Mouse (Mus musculus) MEL (cell line): ENCODE measurements around the gene Xylb. TPM values are rescaled to one million over a fixed set of nuclear protein-coding genes. Genes with fewer than 3 reads are reported as not detected.

Experiments
- DNase-seq: peaks from one replicate; pipeline ENCODE4 v3.0.0; 2011; ENCODE audit warnings: low read depth, low spot score
- H3K27ac ChIP-seq: 2 replicates; pipeline ENCODE4 v1.5.1; 2012; ENCODE audit warnings: low read depth, mild to moderate bottlenecking, control low read depth, low read length, moderate library complexity; ENCODE audit not compliant: control insufficient read depth
- H3K27me3 ChIP-seq, 2 experiments: fragments of 150-350 bp in 1 of 2; sonication (generic) in 1 of 2; 2 replicates each; pipeline ENCODE4 v1.6.1; 2012; ENCODE audit warnings: low read length in 2 of 2, mild to moderate bottlenecking in 2 of 2, improper control_type of control experiment in 1 of 2, moderate library complexity in 1 of 2; ENCODE audit not compliant: insufficient read depth in 2 of 2, control insufficient read depth in 1 of 2
- H3K36me3 ChIP-seq, 2 experiments: 2 replicates each; pipeline ENCODE4 v1.6.1; 2012 to 2014; ENCODE audit warnings: low read length in 2 of 2, improper control_type of control experiment in 1 of 2, inconsistent platforms in 1 of 2, mild to moderate bottlenecking in 1 of 2; ENCODE audit not compliant: insufficient read depth in 2 of 2, control insufficient read depth in 1 of 2
- H3K4me1 ChIP-seq, 2 experiments: fragments of 150-350 bp in 1 of 2; sonication (generic) in 1 of 2; 2 replicates each; pipeline ENCODE4 v1.6.1; 2012; ENCODE audit warnings: low read length in 2 of 2, improper control_type of control experiment in 1 of 2, mild to moderate bottlenecking in 1 of 2; ENCODE audit not compliant: insufficient read depth in 2 of 2, control insufficient read depth in 1 of 2
- H3K4me3 ChIP-seq, 2 experiments: fragments of 150-350 bp in 1 of 2; sonication (generic) in 1 of 2; 2 replicates each; pipeline ENCODE4 v1.5.1; 2012; ENCODE audit warnings: low read depth in 2 of 2, low read length in 2 of 2, mild to moderate bottlenecking in 2 of 2, moderate library complexity in 2 of 2, control low read depth in 1 of 2, improper control_type of control experiment in 1 of 2; ENCODE audit not compliant: control insufficient read depth in 1 of 2, insufficient read depth in 1 of 2
- H3K79me2 ChIP-seq: 2 replicates; pipeline ENCODE4 v1.6.1; 2012; ENCODE audit warnings: mild to moderate bottlenecking, low read length, moderate library complexity; ENCODE audit not compliant: control insufficient read depth, poor library complexity, insufficient read depth
- H3K9ac ChIP-seq: 2 replicates; pipeline ENCODE4 v1.6.1; 2012; ENCODE audit warnings: low read depth, mild to moderate bottlenecking, control low read depth, low read length, moderate library complexity; ENCODE audit not compliant: control insufficient read depth, poor library complexity, severe bottlenecking
- H3K9me3 ChIP-seq: fragments of 150-350 bp; sonication (generic); replicated peaks from 2 replicates; pipeline ENCODE4 v1.6.1; 2012; ENCODE audit warnings: mild to moderate bottlenecking, low read length, improper control_type of control experiment, moderate library complexity; ENCODE audit not compliant: insufficient read depth
- CHD1 ChIP-seq: IDR thresholded peaks from 2 replicates; pipeline ENCODE4 v1.6.1; 2012; ENCODE audit warnings: low read depth, mild to moderate bottlenecking, inconsistent platforms, low read length, improper control_type of control experiment
- CHD2 ChIP-seq: IDR thresholded peaks from 2 replicates; pipeline ENCODE4 v1.6.1; 2011; ENCODE audit warnings: low read length, improper control_type of control experiment
- CTCF ChIP-seq, 3 experiments: IDR thresholded peaks in 2 of 3; conservative IDR thresholded peaks in 1 of 3; 2 replicates each; pipeline ENCODE4 v1.5.1; 2011 to 2012; ENCODE audit warnings: low read length in 3 of 3, low read depth in 2 of 3, mild to moderate bottlenecking in 2 of 3, improper control_type of control experiment in 1 of 3, inconsistent platforms in 1 of 3, mixed read lengths in 1 of 3, moderate library complexity in 1 of 3; ENCODE audit not compliant: control insufficient read depth in 1 of 3, insufficient read depth in 1 of 3, poor library complexity in 1 of 3, severe bottlenecking in 1 of 3
- ELF1 ChIP-seq: IDR thresholded peaks from 2 replicates; pipeline ENCODE4 v1.6.1; 2014; ENCODE audit warnings: low read depth, mild to moderate bottlenecking, inconsistent platforms, low read length, improper control_type of control experiment, moderate library complexity
- EP300 ChIP-seq, 2 experiments: IDR thresholded peaks; 2 replicates each; pipeline ENCODE4 v1.6.1; 2011; ENCODE audit warnings: improper control_type of control experiment in 2 of 2, low read length in 2 of 2, low read depth in 1 of 2, mild to moderate bottlenecking in 1 of 2
- GABPA ChIP-seq: IDR thresholded peaks from 2 replicates; pipeline ENCODE4 v1.6.1; 2012; ENCODE audit warnings: low read depth, mild to moderate bottlenecking, inconsistent platforms, low read length, improper control_type of control experiment, moderate library complexity
- GATA1 ChIP-seq: IDR thresholded peaks from 2 replicates; pipeline ENCODE4 v1.6.1; 2011; ENCODE audit warnings: low read depth, low read length, improper control_type of control experiment
- HCFC1 ChIP-seq: IDR thresholded peaks from 2 replicates; pipeline ENCODE4 v1.6.1; 2012; ENCODE audit warnings: low read depth, mild to moderate bottlenecking, inconsistent platforms, low read length, improper control_type of control experiment, moderate library complexity
- JUND ChIP-seq: IDR thresholded peaks from 2 replicates; pipeline ENCODE4 v1.6.1; 2011; ENCODE audit warnings: low read depth, mild to moderate bottlenecking, improper control_type of control experiment, low read length
- MAFK ChIP-seq: IDR thresholded peaks from 2 replicates; pipeline ENCODE4 v1.6.1; 2011; ENCODE audit warnings: low read depth, mild to moderate bottlenecking, low read length, improper control_type of control experiment, borderline replicate concordance
- MAX ChIP-seq: IDR thresholded peaks from 2 replicates; pipeline ENCODE4 v1.6.1; 2011; ENCODE audit warnings: low read length, improper control_type of control experiment
- MAZ ChIP-seq: IDR thresholded peaks from 2 replicates; pipeline ENCODE4 v1.6.1; 2012; ENCODE audit warnings: low read depth, mild to moderate bottlenecking, inconsistent platforms, low read length, improper control_type of control experiment
- MYC ChIP-seq: IDR thresholded peaks from 2 replicates; pipeline ENCODE4 v1.6.1; 2011; ENCODE audit warnings: low read depth, mild to moderate bottlenecking, low read length, improper control_type of control experiment, moderate library complexity
- NELFE ChIP-seq: IDR thresholded peaks from 2 replicates; pipeline ENCODE4 v1.6.1; 2011; ENCODE audit warnings: low read depth, low read length, improper control_type of control experiment
- POLR2A ChIP-seq, 2 experiments: IDR thresholded peaks; 2 replicates each; pipeline ENCODE4 v1.6.1; 2011 to 2012; ENCODE audit warnings: low read length in 2 of 2, mild to moderate bottlenecking in 2 of 2, control low read depth in 1 of 2, improper control_type of control experiment in 1 of 2, low read depth in 1 of 2, moderate library complexity in 1 of 2; ENCODE audit not compliant: control insufficient read depth in 1 of 2, insufficient read depth in 1 of 2, poor library complexity in 1 of 2
- POLR2AphosphoS5 ChIP-seq: IDR thresholded peaks from 2 replicates; pipeline ENCODE4 v1.6.1; 2012; ENCODE audit warnings: low read depth, borderline replicate concordance, mild to moderate bottlenecking, inconsistent platforms, low read length, moderate library complexity, mixed read lengths
- SIN3A ChIP-seq: IDR thresholded peaks from 2 replicates; pipeline ENCODE4 v1.6.1; 2012; ENCODE audit warnings: low read length, improper control_type of control experiment, inconsistent platforms
- SMC3 ChIP-seq: IDR thresholded peaks from 2 replicates; pipeline ENCODE4 v1.6.1; 2011; ENCODE audit warnings: low read depth, low read length, improper control_type of control experiment
- TAL1 ChIP-seq: IDR thresholded peaks from 2 replicates; pipeline ENCODE4 v1.6.1; 2012; ENCODE audit warnings: mild to moderate bottlenecking, inconsistent platforms, low read length, moderate library complexity, mixed read lengths
- USF2 ChIP-seq, 2 experiments: IDR thresholded peaks; 2 replicates each; pipeline ENCODE4 v1.6.1; 2011 to 2012; ENCODE audit warnings: improper control_type of control experiment in 2 of 2, low read length in 2 of 2, borderline replicate concordance in 1 of 2, inconsistent platforms in 1 of 2, low read depth in 1 of 2, mild to moderate bottlenecking in 1 of 2; ENCODE audit not compliant: insufficient read depth in 1 of 2
- ZC3H11A ChIP-seq: IDR thresholded peaks from 2 replicates; pipeline ENCODE4 v1.6.1; 2012; ENCODE audit warnings: low read depth, mild to moderate bottlenecking, inconsistent platforms, low read length, improper control_type of control experiment
- ZMIZ1 ChIP-seq: IDR thresholded peaks from 2 replicates; pipeline ENCODE4 v1.6.1; 2012; ENCODE audit warnings: low read depth, mild to moderate bottlenecking, inconsistent platforms, low read length, improper control_type of control experiment, moderate library complexity
- polyA plus RNA-seq, 2 experiments: library from polyadenylated mRNA; stranded (reverse) in 1 of 2; unstranded in 1 of 2; fragments of >175 nt in 1 of 2; fragments of >200 nt in 1 of 2; gene quantifications; 2 replicates each; pipeline versions ENCODE4 v1.2.1 to v1.2.4; 2012; ENCODE audit warnings: low replicate concordance in 2 of 2, low read depth in 1 of 2; ENCODE audit not compliant: insufficient read length in 2 of 2, insufficient read depth in 1 of 2, missing spikeins in 1 of 2
- total RNA-seq: library from RNA; depleted of rRNA; stranded (reverse); fragments of 300-350 nt; gene quantifications from 2 replicates; pipeline ENCODE4 v1.2.3, GENCODE M21; 2012

Gene Xylb
- total and polyA plus RNA-seq, 3 experiments, result 3.8 to 12.9 TPM; not detected in 1

DNA sequence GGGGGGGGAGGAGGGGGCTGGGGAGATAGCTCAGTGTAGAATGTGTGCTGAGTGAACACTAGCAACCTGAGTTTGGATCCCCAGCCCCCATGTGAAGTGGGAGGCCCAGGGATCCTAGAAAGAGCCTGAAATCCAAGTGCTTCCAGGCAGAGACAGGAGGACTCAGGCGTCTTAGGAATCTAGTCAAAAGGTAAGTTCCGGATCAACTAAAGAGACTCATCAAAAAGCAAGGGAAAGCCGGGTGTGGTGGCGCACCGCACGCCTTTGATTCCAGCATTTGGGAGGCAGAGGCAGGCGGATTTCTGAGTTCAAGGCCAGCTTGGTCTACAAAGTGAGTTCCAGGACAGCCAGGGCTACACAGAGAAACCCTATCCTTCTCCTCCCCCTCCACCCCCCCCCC is 36.7 kb upstream of the Xylb start:
- DNase-seq, result no peak
- H3K27me3 ChIP-seq, result no peaks in the 10 kb centered on the region
- H3K9ac ChIP-seq, result no peak overlapping the region
- H3K4me1 ChIP-seq, result peaks cover 4 to 9% of the 10 kb centered on the region in 2 experiments
- peaks cover 0 to 15% of the 10 kb centered on the region in 2 experiments; a peak in 2 of 4 replicates for H3K36me3 ChIP-seq
- H3K79me2 ChIP-seq, result peaks cover 56% of the 10 kb centered on the region
- H3K4me3 ChIP-seq, result no peak overlapping the region
- TF ChIP-seq EP300 (IDR thresholded peaks at IDR 0.05; ENCODE audit: low read depth in 1 of 2, low read length in 2 of 2) (no peak), JUND (no peak), ZC3H11A (no peak), GABPA (no peak), POLR2AphosphoS5 (no peak), HCFC1 (no peak), MAZ (no peak), GATA1 (no peak), SIN3A (no peak), POLR2A (IDR thresholded peaks at IDR 0.05; ENCODE audit: control insufficient read depth in 1 of 2, insufficient read depth in 1 of 2, low read depth in 1 of 2, low read length in 2 of 2, poor library complexity in 1 of 2) (no peak), USF2 (IDR thresholded peaks at IDR 0.05; ENCODE audit: borderline replicate concordance in 1 of 2, insufficient read depth in 1 of 2, low read depth in 1 of 2, low read length in 2 of 2) (no peak), NELFE (no peak), MAFK (no peak), ZMIZ1 (no peak), CTCF (IDR thresholded peaks at IDR 0.05 in 2 of 3, conservative IDR thresholded peaks at IDR 0.05 in 1 of 3; ENCODE audit: control insufficient read depth in 1 of 3, insufficient read depth in 1 of 3, low read depth in 2 of 3, low read length in 3 of 3, poor library complexity in 1 of 3, severe bottlenecking in 1 of 3) (no peak), MAX (no peak), CHD1 (no peak), CHD2 (no peak), MYC (no peak)
- H3K27ac ChIP-seq, result no peak overlapping the region
- no peaks in the 10 kb centered on the region for H3K9me3 ChIP-seq

DNA sequence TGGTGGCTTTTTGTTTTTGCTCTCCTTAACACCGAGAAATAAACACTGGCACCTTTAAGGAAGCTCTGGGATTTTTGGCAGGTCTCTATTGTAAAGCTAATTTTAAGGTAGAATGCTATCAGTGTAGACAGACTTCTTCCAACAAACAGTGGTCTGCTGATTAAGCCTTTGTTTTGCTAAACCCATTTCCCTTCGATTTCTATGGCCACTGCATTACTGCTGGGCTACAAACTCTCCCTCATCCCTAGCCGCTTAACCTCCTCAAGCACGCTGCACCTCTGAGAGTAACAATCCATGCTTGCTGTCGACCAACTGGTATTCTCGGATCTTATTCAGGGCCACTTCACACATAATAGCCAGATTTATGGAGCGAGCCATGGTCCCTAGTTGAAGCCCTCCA is 36.2 kb upstream of the Xylb start:
- no peaks in the 10 kb centered on the region for H3K9me3 ChIP-seq
- TF ChIP-seq POLR2AphosphoS5 (no peak), SMC3 (no peak), TAL1 (0 out of 2 replicates have a peak, but pooled peaks have one; percentile 33), ELF1 (no peak)
- TF ChIP-seq, all 39 proteins: peak for 1
- peaks cover 0 to 15% of the 10 kb centered on the region in 2 experiments; a peak in 2 of 4 replicates for H3K36me3 ChIP-seq
- no peaks in the 10 kb centered on the region for H3K27me3 ChIP-seq
- no peak overlapping the region for H3K27ac ChIP-seq
- peak overlapping the region; percentile 95 for H3K9ac ChIP-seq
- peaks cover 53% of the 10 kb centered on the region for H3K79me2 ChIP-seq
- H3K4me3 ChIP-seq, result peak overlapping the region; percentile 66 to 84
- peaks cover 4 to 9% of the 10 kb centered on the region in 2 experiments for H3K4me1 ChIP-seq
- no peak for DNase-seq
